Mouse (Mus musculus) frontal cortex, postnatal 36 days (tissue): ENCODE data around the gene BC003965.

Experiments used
- DNase-seq, 2 experiments: peaks; one replicate each; pipeline ENCODE4 v3.0.0; 2022; ENCODE audit warnings: low spot score in 2 of 2

Gene BC003965

GRCm38 (mm10) chr17:25184129-25184691 is at the start of gene BC003965:
Gene BC003965 (plus strand): TSS chr17:25184554.
- DNase-seq: peak; percentile 99

DNA sequence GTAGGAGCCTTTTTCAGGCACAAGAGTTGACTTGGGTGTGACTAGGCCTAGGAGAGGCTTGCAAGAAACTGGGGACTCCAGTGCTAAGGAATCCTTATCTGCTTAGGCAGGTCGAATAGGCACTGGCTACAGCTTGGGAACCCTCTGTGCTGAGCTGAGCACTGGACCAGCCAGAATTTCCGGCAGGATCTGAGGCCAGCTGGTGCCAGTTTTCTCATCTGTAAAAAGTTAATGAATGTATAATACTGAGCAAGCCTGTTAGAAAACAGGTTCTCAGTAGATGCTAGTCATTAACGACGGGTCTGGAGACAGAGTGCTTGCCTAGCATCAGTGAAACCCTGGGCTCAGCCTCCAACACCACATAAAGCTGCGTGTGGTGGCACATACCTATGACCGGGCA is 48.7 kb upstream of the BC003965 start:
- DNase-seq: no peak

- DNase-seq: no peak
Observed at GRCm38 (mm10) chr17:25138803-25139202, 45.6 kb upstream of the BC003965 start.

DNA sequence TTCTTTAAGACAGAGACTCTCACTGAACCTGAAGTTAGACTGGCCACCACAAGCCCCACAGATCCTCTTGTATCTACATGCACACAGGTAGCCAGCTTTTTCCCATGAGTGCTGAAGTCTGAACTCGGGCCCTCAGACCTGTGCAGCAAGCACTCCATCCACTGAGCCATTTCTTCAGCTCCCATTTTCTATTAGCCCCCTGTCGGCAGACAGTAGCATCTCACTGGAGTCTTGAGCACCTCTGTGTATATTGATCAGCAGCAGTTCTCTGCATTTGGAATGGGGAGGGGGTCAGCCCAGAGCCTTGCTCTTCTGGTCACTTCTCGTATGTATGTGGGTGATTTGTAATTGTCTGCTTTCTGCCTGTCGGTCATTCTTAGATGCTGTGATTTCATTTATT is 44.4 kb upstream of the BC003965 start:
- no peak for DNase-seq

DNA sequence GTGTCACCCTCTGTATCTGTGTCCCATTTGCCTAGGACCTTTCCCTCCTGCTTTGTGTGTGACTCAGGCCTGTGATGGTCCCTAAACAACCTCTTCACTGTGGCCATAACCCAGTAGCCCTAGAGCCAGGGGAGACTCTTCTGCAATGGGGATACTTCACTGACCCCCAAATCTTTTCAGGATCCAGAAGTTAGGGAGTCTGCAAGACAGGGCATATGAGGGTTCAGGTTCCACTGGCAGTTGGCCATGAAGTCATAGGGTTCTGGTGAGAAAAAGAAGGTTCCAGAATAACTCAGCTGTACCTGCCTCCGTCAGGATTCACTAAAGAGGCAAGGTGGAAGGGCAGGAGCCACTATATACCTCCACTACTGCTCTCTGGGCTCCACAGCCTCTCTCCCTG is 22.2 kb upstream of the BC003965 start, which contains the start of gene Ccdc154:
Gene Ccdc154, plus strand, starts transcription at position 301 of the 400 bp plus-strand sequence.
- DNase-seq: no peak

GRCm38 (mm10) chr17:25163387-25163786 is 21.0 kb upstream of the BC003965 start:
- no peak for DNase-seq

DNA sequence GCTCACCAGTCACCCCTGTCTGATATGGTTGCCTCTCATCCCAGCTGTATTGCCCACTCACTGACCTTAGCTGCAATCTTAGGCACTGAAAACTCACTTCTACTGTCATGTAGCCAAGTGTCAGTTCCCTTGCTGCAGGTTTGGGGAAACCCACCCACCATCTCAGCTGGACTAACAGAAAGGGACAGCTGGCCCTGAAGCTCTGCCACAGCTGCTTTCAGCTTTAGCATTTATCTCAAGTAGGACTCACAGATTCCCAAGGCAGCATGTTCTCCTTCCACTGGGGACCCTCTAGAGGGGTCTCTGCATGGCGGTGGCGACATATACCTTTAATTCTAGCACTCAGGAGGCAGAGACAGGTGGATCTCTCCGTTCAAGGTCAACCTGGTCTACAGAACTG is 19.6 kb upstream of the BC003965 start:
- no peak for DNase-seq

DNA sequence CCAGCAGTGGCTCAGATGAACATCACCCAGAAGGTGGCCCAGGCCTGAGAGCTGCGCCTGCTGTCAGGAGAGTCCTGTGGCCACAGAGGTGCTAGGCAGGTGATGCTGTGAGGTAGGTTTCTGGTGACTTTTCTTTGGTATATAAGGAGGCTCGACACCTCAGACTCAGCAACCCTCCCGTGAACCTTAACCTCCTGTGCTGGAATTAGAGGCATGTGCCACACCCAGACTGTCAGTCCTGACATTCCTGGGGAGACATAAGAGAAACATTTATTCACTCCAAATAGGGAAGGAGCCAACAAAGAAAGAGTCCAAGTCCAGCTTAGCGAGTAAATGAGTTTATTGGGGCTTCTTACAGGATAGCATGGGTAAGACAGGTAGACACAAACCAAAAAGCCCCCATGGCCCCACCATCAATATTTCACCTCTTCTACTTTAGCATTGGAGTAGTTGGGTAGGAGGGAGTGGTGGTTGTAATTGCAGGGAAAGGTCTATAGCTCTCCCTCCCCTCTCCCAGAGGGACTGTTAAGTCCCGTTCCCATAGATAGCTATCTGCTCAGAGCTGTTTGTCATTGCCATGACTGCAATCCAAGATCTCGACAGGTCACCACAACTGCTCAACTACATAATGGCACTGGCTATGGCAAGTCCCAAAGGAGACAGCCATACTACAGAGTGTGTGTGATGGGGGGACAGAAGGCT is 18.2 kb upstream of the BC003965 start:
- DNase-seq: no peak

- DNase-seq: no peak
Observed at GRCm38 (mm10) chr17:25169706-25170105, 14.6 kb upstream of the BC003965 start.

DNA sequence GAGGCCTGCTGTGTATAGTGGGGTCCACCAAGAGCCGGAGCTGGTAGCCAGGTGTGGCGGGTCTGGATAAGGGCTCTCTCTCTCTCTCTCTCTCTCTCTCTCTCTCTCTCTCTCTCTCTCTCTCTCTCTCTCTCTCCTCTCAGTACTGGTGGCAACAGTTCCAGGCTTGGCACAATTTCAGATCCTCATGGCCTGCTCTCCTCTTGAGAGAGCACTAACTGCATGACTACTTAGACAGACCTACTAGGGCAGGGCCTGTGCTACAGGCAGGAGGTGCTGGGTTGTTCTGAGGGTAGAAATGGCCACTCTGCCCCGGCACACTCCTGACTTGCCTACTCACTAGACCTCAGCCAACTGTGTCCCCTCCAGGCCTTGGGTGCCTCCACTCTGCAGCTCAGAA is 11.8 kb upstream of the BC003965 start:
- no peak for DNase-seq

GRCm38 (mm10) chr17:25175411-25175810 is 8.9 kb upstream of the BC003965 start, which contains the start of gene Gm38655:
Gene Gm38655 (minus strand): TSS chr17:25175471.
- DNase-seq: no peak

DNA sequence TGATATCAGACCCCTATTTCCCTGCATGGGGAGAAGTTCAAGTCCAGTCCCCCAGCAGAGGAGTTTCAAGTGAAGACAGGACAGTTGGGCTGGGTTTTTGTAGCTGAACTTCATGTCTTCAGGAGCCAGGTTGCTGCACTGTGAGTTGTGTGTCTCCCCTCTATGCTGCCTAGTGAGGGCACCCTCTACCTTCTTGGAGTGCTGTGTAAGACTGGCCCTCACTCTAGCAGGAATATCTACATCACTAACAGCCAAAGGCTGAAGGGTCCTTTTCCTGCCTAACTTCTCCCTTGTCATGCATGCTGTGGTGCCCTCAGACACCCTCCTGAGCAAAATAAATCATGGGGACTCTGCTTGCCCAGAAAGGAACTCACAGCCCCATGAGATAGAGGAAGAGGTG is 1.1 kb upstream of the BC003965 start:
- DNase-seq: no peak

GRCm38 (mm10) chr17:25184961-25185360 is 607 bp downstream of the BC003965 start:
- DNase-seq: no peak

- DNase-seq: no peak
Observed at GRCm38 (mm10) chr17:25187784-25188149, 3.4 kb downstream of the BC003965 start.

- peak; percentile 54 to 61 for DNase-seq
Observed at GRCm38 (mm10) chr17:25188150-25189031, 4.0 kb downstream of the BC003965 start, which contains the start of gene Unkl. Gene Unkl (plus strand): TSS chr17:25188397.

GRCm38 (mm10) chr17:25189091-25189490 is 4.7 kb downstream of the BC003965 start:
- DNase-seq: no peak

- DNase-seq: no peak
Observed at GRCm38 (mm10) chr17:25202401-25202800, 18.0 kb downstream of the BC003965 start.

DNA sequence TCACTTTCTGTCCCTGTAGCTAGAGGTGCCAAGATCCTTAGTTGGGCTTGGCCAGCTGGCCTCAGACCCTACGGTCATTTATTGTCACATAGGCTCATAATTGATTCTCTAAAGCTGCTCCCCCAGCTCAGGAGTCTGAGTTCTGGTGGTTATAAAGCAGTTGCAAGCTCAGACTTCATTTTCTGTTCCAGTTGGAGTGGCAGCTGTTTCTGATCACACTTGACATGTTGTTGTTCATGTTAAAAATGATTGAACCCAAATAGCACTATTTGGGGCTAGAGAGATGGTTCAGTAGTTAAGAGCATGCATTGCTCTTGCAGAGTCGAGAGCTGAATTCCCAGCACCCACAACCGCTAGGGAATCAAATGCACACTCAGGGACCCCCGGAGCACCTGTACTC is 25.7 kb downstream of the BC003965 start:
- DNase-seq: no peak

DNA sequence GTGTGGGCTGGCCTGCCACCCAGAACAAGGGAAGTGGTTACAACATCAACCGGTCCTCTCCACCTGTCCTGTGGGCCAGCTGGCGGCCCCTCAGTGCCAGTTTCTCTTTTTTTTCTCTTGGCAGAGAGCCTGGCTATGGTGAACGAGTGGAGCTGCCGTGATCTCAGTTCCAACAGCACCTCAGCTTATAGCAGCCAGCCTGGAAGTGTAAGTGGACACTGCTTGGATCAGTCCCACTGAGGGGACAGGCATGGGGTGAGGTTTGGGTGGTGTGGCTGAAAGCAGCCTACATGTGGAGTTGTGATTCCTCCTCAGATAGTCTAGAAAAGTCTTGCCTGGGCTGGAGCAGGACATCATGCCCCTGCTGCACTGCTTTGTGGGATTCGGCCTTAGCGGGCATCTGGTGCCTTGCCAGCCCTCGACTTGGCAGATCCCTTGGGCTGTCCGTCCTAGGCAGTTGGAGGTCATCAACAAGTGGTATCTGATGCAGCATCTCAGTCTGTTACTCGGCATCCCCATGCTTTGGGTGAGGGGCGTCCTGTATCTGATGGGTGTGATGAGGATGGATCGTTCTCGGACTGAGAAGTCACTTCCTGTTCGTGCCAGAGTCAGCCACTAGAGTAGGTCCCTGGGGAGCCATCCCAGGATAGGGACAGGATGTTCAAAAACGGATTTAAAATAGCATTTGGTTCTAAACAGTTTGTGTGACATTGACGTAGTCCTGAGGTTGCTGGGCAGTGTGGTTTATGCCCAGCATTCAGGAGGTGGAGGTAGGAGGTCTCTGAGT is 26.5 kb downstream of the BC003965 start:
- DNase-seq: no peak

DNA sequence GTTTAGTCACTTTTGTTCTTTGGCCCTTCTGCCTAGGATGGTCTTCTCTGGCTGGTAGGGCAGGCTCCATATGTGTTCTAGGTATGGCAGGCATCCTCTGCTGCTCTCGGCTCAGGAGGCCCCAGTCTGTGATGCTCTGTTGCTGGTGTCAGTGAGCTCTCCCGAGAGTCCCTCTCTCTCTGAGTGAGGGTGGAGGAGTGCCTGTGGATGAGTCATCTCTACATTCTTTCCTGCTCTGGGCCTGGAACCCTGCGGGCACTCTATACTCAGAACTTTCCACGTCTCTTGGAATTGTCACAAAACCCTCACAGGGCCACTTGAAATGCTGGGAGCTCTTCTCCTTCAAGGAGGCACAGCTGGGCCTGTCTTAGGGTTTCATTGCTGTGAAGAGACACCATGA is 27.4 kb downstream of the BC003965 start:
- no peak for DNase-seq

DNA sequence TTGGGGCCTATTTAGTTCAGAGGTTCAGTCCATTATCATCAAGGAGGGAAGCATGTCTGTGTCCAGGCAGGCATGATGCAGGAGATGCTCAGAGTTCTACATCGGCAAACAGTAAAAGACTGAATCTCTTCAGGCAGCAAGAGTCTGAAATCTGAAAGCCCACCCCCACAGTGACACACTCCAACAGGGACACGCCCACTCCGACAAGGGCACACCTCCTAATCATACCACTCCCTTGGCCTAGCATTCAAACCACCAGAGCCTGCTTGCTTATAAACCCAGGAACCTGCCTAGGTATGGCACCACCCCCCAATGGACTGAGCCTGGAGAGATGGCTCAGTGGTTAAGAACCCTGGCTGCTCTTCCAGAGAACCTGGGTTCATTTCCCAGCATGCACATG is 31.1 kb downstream of the BC003965 start:
- DNase-seq: no peak

DNA sequence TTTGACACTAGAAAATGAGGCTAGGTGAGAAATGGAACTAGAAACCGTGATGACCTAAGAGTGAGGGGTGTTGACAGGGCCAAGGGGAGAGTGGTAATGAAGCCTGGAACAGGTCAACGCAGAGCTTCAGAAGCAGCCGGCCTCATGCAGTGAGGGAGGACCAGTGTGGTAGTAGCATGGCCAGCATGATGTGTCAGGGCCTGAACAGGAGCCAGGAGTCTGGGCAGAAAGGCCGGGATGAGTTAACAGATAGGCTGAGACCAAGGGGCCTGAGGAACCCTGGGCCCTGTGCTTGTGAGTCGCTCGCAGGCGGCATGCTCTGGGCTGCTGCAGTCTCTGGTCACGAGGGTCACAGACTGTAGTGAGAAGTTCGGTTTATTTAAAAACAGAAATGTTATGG is 34.6 kb downstream of the BC003965 start:
- DNase-seq: no peak
